13 mouse cellular contexts compared by ENCODE assay signal in the genomic region with DNA sequence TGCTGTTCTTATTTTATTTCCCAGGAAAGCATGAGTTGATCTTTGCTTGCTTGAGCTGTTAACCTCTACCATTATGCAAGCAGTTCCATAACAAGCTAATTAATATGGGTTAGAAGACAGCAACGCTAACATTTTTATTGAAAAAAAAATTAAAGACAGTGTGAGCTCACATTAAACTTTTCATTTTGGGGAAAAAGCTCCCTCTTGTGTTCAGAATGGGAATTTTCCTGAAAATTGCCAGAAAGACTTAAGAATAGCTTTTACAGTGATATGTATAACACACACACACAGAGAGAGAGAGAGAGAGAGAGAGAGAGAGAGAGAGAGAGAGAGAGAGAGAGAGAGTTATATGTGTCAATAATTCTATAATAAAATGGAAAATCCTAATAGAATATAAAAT. TPM values are rescaled to one million over a fixed set of nuclear protein-coding genes. Genes with fewer than 3 reads are reported as not detected.
DNase-seq lines count a peak whose midpoint lies in the region; ATAC-seq and TF ChIP-seq lines count a peak whose summit lies in the region.
"Had no signal": no experiment of that assay in that cellular context is flagged by ENCODE, and none has a peak within 500 bp of the region (broad histone marks: within the 10 kb centered on the region; RNA-seq: fewer than 3 reads in every experiment).

No protein-coding gene starts in this region.

- H3K4me1 ChIP-seq in kidney, postnatal 0 days (replicated peaks; ENCODE audit: insufficient read depth, low read length) = no peaks in the 10 kb centered on the region
- no peaks in the 10 kb centered on the region for H3K4me1 ChIP-seq in kidney, embryonic 14.5 days (ENCODE audit: control insufficient read depth, insufficient read depth, low read length)
- H3K4me1 ChIP-seq: embryonic facial prominence, embryonic 15.5 days had no signal

- no peak overlapping the region for H3K4me3 ChIP-seq in kidney, postnatal 0 days (replicated peaks; ENCODE audit: low read depth, low read length)
- H3K4me3 ChIP-seq in kidney, embryonic 14.5 days (ENCODE audit: low read length) = no peak overlapping the region
- H3K4me3 ChIP-seq: embryonic facial prominence, embryonic 15.5 days had no signal

- ATAC-seq in kidney, postnatal 0 days (replicated peaks; ENCODE audit: low FRiP score, low read depth) = no peak
- ATAC-seq in kidney, embryonic 14.5 days (ENCODE audit: low FRiP score, low TSS enrichment) = no peak

- no peaks in the 10 kb centered on the region for H3K36me3 ChIP-seq in kidney, postnatal 0 days (ENCODE audit: insufficient read depth, low read length)
- H3K36me3 ChIP-seq in kidney, embryonic 14.5 days (ENCODE audit: control insufficient read depth, insufficient read depth, low read length) = no peaks in the 10 kb centered on the region
- H3K36me3 ChIP-seq: embryonic facial prominence, embryonic 15.5 days had no signal

- DNase-seq in cerebellum, adult 9-10 months = peak; percentile 4
- no peak for DNase-seq in cerebellum, adult 11-12 months
- DNase-seq in kidney, postnatal 0 days (ENCODE audit: low spot score) = peak; percentile 35
- peak; percentile 0 for DNase-seq in right cerebral cortex, adult 18-20 months
- DNase-seq in right cerebral cortex, postnatal 36 days (ENCODE audit: low spot score in 2 of 2) = no peak
- DNase-seq in retina, postnatal 1 day = peak; percentile 49
- no peak for DNase-seq in adrenal gland, adult 8-10 months
- DNase-seq: adrenal gland, postnatal 14 days; layer of hippocampus, adult 9-11 months had no signal

- H3K27me3 ChIP-seq in kidney, postnatal 0 days (ENCODE audit: insufficient read depth, low read length) = no peaks in the 10 kb centered on the region
- no peaks in the 10 kb centered on the region for H3K27me3 ChIP-seq in kidney, embryonic 14.5 days (ENCODE audit: control insufficient read depth, insufficient read depth, low read length)

- H3K27ac ChIP-seq in kidney, postnatal 0 days = no peak overlapping the region
- H3K27ac ChIP-seq in kidney, embryonic 14.5 days (ENCODE audit: low read depth, low read length) = no peak overlapping the region
- H3K27ac ChIP-seq: embryonic facial prominence, embryonic 15.5 days; macrophage had no signal

- H3K9ac ChIP-seq in kidney, postnatal 0 days (ENCODE audit: low read depth, low read length) = no peak overlapping the region
- H3K9ac ChIP-seq in kidney, embryonic 14.5 days (ENCODE audit: low read depth, low read length) = no peak overlapping the region
- H3K9ac ChIP-seq: embryonic facial prominence, embryonic 15.5 days had no signal

- TF ChIP-seq CTCF in kidney, postnatal 0 days (IDR thresholded peaks at IDR 0.05; ENCODE audit: low read depth) = peak; percentile 60

- H3K4me2 ChIP-seq in kidney, postnatal 0 days (ENCODE audit: low read length) = no peak overlapping the region
- H3K4me2 ChIP-seq in kidney, embryonic 14.5 days (replicated peaks; ENCODE audit: low read depth, low read length) = no peak overlapping the region
- H3K4me2 ChIP-seq: embryonic facial prominence, embryonic 15.5 days; heart, embryonic 11.5 days had no signal

- 16% methylated on average over 1 of the region's 1 CpGs for WGBS in kidney, postnatal 0 days
- 8% methylated on average over 1 of the region's 1 CpGs for WGBS in kidney, embryonic 14.5 days

- no peaks in the 10 kb centered on the region for H3K9me3 ChIP-seq in kidney, postnatal 0 days (replicated peaks; ENCODE audit: low read length)
- H3K9me3 ChIP-seq in kidney, embryonic 14.5 days (ENCODE audit: control insufficient read depth, low read length) = no peaks in the 10 kb centered on the region
- H3K9me3 ChIP-seq: embryonic facial prominence, embryonic 15.5 days had no signal

RNA-seq across cellular contexts. Expression of gene Lhfpl1, which starts 50.3 kb away (rescaled TPM):
- 1.6 and 1.8 TPM in 2 replicates for polyA plus RNA-seq in kidney, postnatal 0 days (2015; fragmentation: Nextera tagmentation; extraction: Ambion mirVana)
- polyA plus RNA-seq in kidney, embryonic 14.5 days (2014; fragmentation: Nextera tagmentation; extraction: Ambion mirVana) = 0.91 and 2.3 TPM in 2 replicates
- not detected for total RNA-seq in adrenal gland, adult 8-10 months (2022)
- total RNA-seq: adrenal gland, postnatal 14 days had no signal
- polyA plus RNA-seq: macrophage had no signal

Comparison
In these comparisons a context has a peak if more than half of its experiments do, and no peak if none do; other contexts are left out.
1. DNase-seq: peak in cerebellum, adult 9-10 months (single experiment), kidney, postnatal 0 days (single experiment), right cerebral cortex, adult 18-20 months (single experiment) and retina, postnatal 1 day (single experiment); none in cerebellum, adult 11-12 months (single experiment), right cerebral cortex, postnatal 36 days (0 of 2) and adrenal gland, adult 8-10 months (single experiment).